Comparison of ENCODE assay signal across 16 mouse cellular contexts in genomic region chr17:34680621-34681020, GRCm38 (mm10). TPM values are rescaled to one million over a fixed set of nuclear protein-coding genes. Genes with fewer than 3 reads are reported as not detected.
"Had no signal": no experiment of that assay in that cellular context is flagged by ENCODE, and none has a peak within 500 bp of the region (broad histone marks: within the 10 kb centered on the region; RNA-seq: fewer than 3 reads in every experiment).

No protein-coding gene starts in this region.

- H3K4me1 ChIP-seq: midbrain, embryonic 12.5 days; midbrain, embryonic 15.5 days; neural tube, embryonic 12.5 days had no signal

- H3K9ac ChIP-seq: lung, embryonic 14.5 days; midbrain, embryonic 12.5 days; midbrain, embryonic 15.5 days; neural tube, embryonic 12.5 days; stomach, embryonic 15.5 days had no signal

- DNase-seq: lung, embryonic 14.5 days; lung, postnatal 14 days; right cerebral cortex, postnatal 14 days; thymus, adult 2 months; thymus, postnatal 25 days; thymus, postnatal 4 days had no signal

- H3K9me3 ChIP-seq: megakaryocyte, embryonic 14.5 days; midbrain, embryonic 12.5 days; midbrain, embryonic 15.5 days; neural tube, embryonic 12.5 days; stomach, embryonic 15.5 days had no signal

- H3K27ac ChIP-seq: macrophage; midbrain, embryonic 12.5 days; midbrain, embryonic 15.5 days; neural tube, embryonic 12.5 days had no signal

- H3K36me3 ChIP-seq: midbrain, embryonic 12.5 days; midbrain, embryonic 15.5 days; neural tube, embryonic 12.5 days; stomach, embryonic 15.5 days had no signal

- H3K4me3 ChIP-seq: midbrain, embryonic 12.5 days; midbrain, embryonic 15.5 days; neural tube, embryonic 12.5 days; stomach, embryonic 15.5 days had no signal

- H3K27me3 ChIP-seq: midbrain, embryonic 15.5 days had no signal

RNA-seq across cellular contexts. Expression of gene Tnxb, which starts 10.3 kb away (rescaled TPM):
- total RNA-seq: megakaryocyte progenitor cell, adult 5-6 weeks; monocyte, adult 5-6 weeks; neutrophil, adult 5-6 weeks had no signal
- polyA plus RNA-seq: macrophage had no signal

RNA-seq across cellular contexts. Expression of gene Prrt1, which starts 51.3 kb away (rescaled TPM):
- total RNA-seq: neutrophil, adult 5-6 weeks had no signal
- polyA plus RNA-seq: liver, embryonic 16.5 days had no signal
